Comparison of ENCODE assay signal across 28 mouse cellular contexts in genomic region chr3:121685985-121686384, GRCm38 (mm10). TPM values are rescaled to one million over a fixed set of nuclear protein-coding genes. Genes with fewer than 3 reads are reported as not detected.
DNase-seq lines count a peak whose midpoint lies in the region; ATAC-seq and TF ChIP-seq lines count a peak whose summit lies in the region.
"Had no signal": no experiment of that assay in that cellular context is flagged by ENCODE, and none has a peak within 500 bp of the region (broad histone marks: within the 10 kb centered on the region; RNA-seq: fewer than 3 reads in every experiment).

No protein-coding gene starts in this region.

- TF ChIP-seq POLR2A in olfactory bulb, adult 2 months (IDR thresholded peaks at IDR 0.05; ENCODE audit: insufficient read depth, low read depth, low read length) = no peak

- H3K9me3 ChIP-seq in forebrain, embryonic 11.5 days (ENCODE audit: control insufficient read depth, low read length) = no peaks in the 10 kb centered on the region
- H3K9me3 ChIP-seq in forebrain, embryonic 10.5 days = no peaks in the 10 kb centered on the region
- H3K9me3 ChIP-seq in forebrain, embryonic 13.5 days (replicated peaks) = no peaks in the 10 kb centered on the region
- no peaks in the 10 kb centered on the region for H3K9me3 ChIP-seq in forebrain, postnatal 0 days (ENCODE audit: low read length)
- H3K9me3 ChIP-seq: embryonic facial prominence, embryonic 13.5 days; embryonic facial prominence, embryonic 15.5 days; G1E had no signal

- no peak for TF ChIP-seq CTCF in forebrain, postnatal 0 days (IDR thresholded peaks at IDR 0.05; ENCODE audit: low read depth)
- no peak for TF ChIP-seq CTCF in layer of hippocampus, adult 2 months (conservative IDR thresholded peaks at IDR 0.05)
- no peak for TF ChIP-seq CTCF in olfactory bulb, adult 2 months (IDR thresholded peaks at IDR 0.05; ENCODE audit: insufficient read depth, low read depth, low read length)

- intact Hi-C loops in left cerebral cortex, postnatal 36 days (cut with DNase I) = no loop called here

- H3K4me2 ChIP-seq in forebrain, embryonic 11.5 days (ENCODE audit: low read depth, low read length, severe bottlenecking) = no peak overlapping the region
- no peak overlapping the region for H3K4me2 ChIP-seq in forebrain, embryonic 13.5 days
- H3K4me2 ChIP-seq in forebrain, postnatal 0 days (ENCODE audit: low read depth) = no peak overlapping the region
- H3K4me2 ChIP-seq: embryonic facial prominence, embryonic 13.5 days; embryonic facial prominence, embryonic 15.5 days had no signal

- no peak overlapping the region for H3K4me3 ChIP-seq in forebrain, embryonic 11.5 days (ENCODE audit: low read depth, low read length)
- H3K4me3 ChIP-seq in forebrain, embryonic 10.5 days = no peak overlapping the region
- no peak overlapping the region for H3K4me3 ChIP-seq in forebrain, embryonic 13.5 days
- H3K4me3 ChIP-seq in forebrain, postnatal 0 days (ENCODE audit: low read depth, low read length) = no peak overlapping the region
- no peak overlapping the region for H3K4me3 ChIP-seq in layer of hippocampus, adult 2 months
- no peak overlapping the region for H3K4me3 ChIP-seq in olfactory bulb, adult 2 months (ENCODE audit: insufficient read depth, low read depth, low read length)
- H3K4me3 ChIP-seq: embryonic facial prominence, embryonic 13.5 days; embryonic facial prominence, embryonic 15.5 days; erythroblast, embryonic 14.5 days had no signal

- no peaks in the 10 kb centered on the region for H3K27me3 ChIP-seq in forebrain, embryonic 11.5 days (ENCODE audit: control insufficient read depth, insufficient read depth, low read length)
- peaks cover 7% of the 10 kb centered on the region; the same call in 1 of the 2 replicates for H3K27me3 ChIP-seq in forebrain, embryonic 10.5 days (ENCODE audit: poor library complexity, severe bottlenecking)
- H3K27me3 ChIP-seq in forebrain, embryonic 13.5 days = 0 out of 2 replicates have a peak, but pooled peaks cover 2% of the 10 kb centered on the region
- no peaks in the 10 kb centered on the region for H3K27me3 ChIP-seq in forebrain, postnatal 0 days (ENCODE audit: insufficient read depth, low read length)
- H3K27me3 ChIP-seq: CH12.LX; embryonic facial prominence, embryonic 13.5 days; embryonic facial prominence, embryonic 15.5 days; Patski had no signal

- 51% methylated on average over 1 of the region's 1 CpGs for WGBS in forebrain, embryonic 11.5 days
- WGBS in forebrain, embryonic 10.5 days = 83% methylated on average over 1 of the region's 1 CpGs
- 46% methylated on average over 1 of the region's 1 CpGs for WGBS in forebrain, embryonic 13.5 days
- WGBS in forebrain, postnatal 0 days = 25% methylated on average over 1 of the region's 1 CpGs
- 51% methylated on average over 1 of the region's 1 CpGs for WGBS in olfactory bulb, adult 2 months

- peak; percentile 16; the same call in 1 of the 2 replicates for ATAC-seq in forebrain, embryonic 11.5 days (replicated peaks; ENCODE audit: low FRiP score)
- peak; percentile 57 for ATAC-seq in forebrain, embryonic 13.5 days
- ATAC-seq in forebrain, postnatal 0 days = no peak
- ATAC-seq: activated CD4-positive, CD25-positive, alpha-beta regulatory T cell, adult 4 months; CD4-positive, CD25-positive, alpha-beta regulatory T cell, adult 4 months had no signal

- H3K27ac ChIP-seq in forebrain, embryonic 11.5 days (ENCODE audit: low read depth, low read length) = no peak overlapping the region
- no peak overlapping the region for H3K27ac ChIP-seq in forebrain, embryonic 10.5 days
- 0 out of 2 replicates have a peak overlapping the region, but pooled peaks have one; percentile 33 for H3K27ac ChIP-seq in forebrain, embryonic 13.5 days
- H3K27ac ChIP-seq in forebrain, postnatal 0 days (ENCODE audit: low read depth, low read length) = no peak overlapping the region
- H3K27ac ChIP-seq in layer of hippocampus, adult 2 months = peak overlapping the region; percentile 68
- H3K27ac ChIP-seq in olfactory bulb, adult 2 months (ENCODE audit: insufficient read depth, low read depth, low read length) = 0 out of 2 replicates have a peak overlapping the region, but pooled peaks have one; percentile 12
- H3K27ac ChIP-seq: embryonic facial prominence, embryonic 13.5 days; embryonic facial prominence, embryonic 15.5 days had no signal

- no peak overlapping the region for H3K9ac ChIP-seq in forebrain, embryonic 11.5 days (ENCODE audit: low read length)
- no peak overlapping the region for H3K9ac ChIP-seq in forebrain, embryonic 13.5 days
- no peak overlapping the region for H3K9ac ChIP-seq in forebrain, postnatal 0 days
- H3K9ac ChIP-seq: embryonic facial prominence, embryonic 13.5 days; embryonic facial prominence, embryonic 15.5 days had no signal

- no peaks in the 10 kb centered on the region for H3K4me1 ChIP-seq in forebrain, embryonic 11.5 days (replicated peaks; ENCODE audit: control insufficient read depth, insufficient read depth, low read length)
- H3K4me1 ChIP-seq in forebrain, embryonic 10.5 days = peaks cover 7% of the 10 kb centered on the region; the same call in 1 of the 2 replicates
- peaks cover 21% of the 10 kb centered on the region for H3K4me1 ChIP-seq in forebrain, embryonic 13.5 days
- no peaks in the 10 kb centered on the region for H3K4me1 ChIP-seq in forebrain, postnatal 0 days (ENCODE audit: insufficient read depth)
- peaks cover 2% of the 10 kb centered on the region; the same call in 1 of the 2 replicates for H3K4me1 ChIP-seq in olfactory bulb, adult 2 months (ENCODE audit: control insufficient read depth, insufficient read depth, low read length)
- H3K4me1 ChIP-seq: embryonic facial prominence, embryonic 13.5 days; embryonic facial prominence, embryonic 15.5 days had no signal

- no peaks in the 10 kb centered on the region for H3K36me3 ChIP-seq in forebrain, embryonic 11.5 days (ENCODE audit: control insufficient read depth, insufficient read depth, low read length)
- H3K36me3 ChIP-seq in forebrain, embryonic 10.5 days (replicated peaks) = no peaks in the 10 kb centered on the region
- H3K36me3 ChIP-seq in forebrain, embryonic 13.5 days (ENCODE audit: poor library complexity, severe bottlenecking) = no peaks in the 10 kb centered on the region
- H3K36me3 ChIP-seq in forebrain, postnatal 0 days (ENCODE audit: insufficient read depth) = no peaks in the 10 kb centered on the region
- H3K36me3 ChIP-seq: embryonic facial prominence, embryonic 13.5 days; embryonic facial prominence, embryonic 15.5 days; G1E had no signal

- DNase-seq in forebrain, embryonic 11.5 days (ENCODE audit: low spot score) = no peak
- no peak for DNase-seq in forebrain, embryonic 10.5 days (ENCODE audit: extremely low spot score, low spot score)
- no peak for DNase-seq in forebrain, postnatal 0 days
- no peak for DNase-seq in layer of hippocampus, adult 2 months (ENCODE audit: low spot score in 2 of 2)
- DNase-seq in layer of hippocampus, postnatal 10 days (ENCODE audit: low spot score in 2 of 2) = no peak
- no peak for DNase-seq in left cerebral cortex, postnatal 36 days (ENCODE audit: low spot score in 2 of 2)
- DNase-seq: adrenal gland, adult 8-10 months; adrenal gland, postnatal 14 days; adrenal gland, postnatal 36 days; B cell, adult 2 months; cerebellum, adult 11-12 months; cerebellum, adult 9-10 months; embryo, embryonic 11 days had no signal

RNA-seq across cellular contexts. Expression of gene 4930432M17Rik, which starts 15.4 kb away (rescaled TPM):
- polyA plus RNA-seq in forebrain, embryonic 11.5 days (2014; fragmentation: Nextera tagmentation; extraction: Ambion mirVana) = not detected in 2 replicates
- not detected in 2 replicates for polyA plus RNA-seq in forebrain, embryonic 10.5 days (2016; fragmentation: Nextera tagmentation; extraction: Ambion mirVana)
- not detected in 2 replicates for polyA plus RNA-seq in forebrain, embryonic 13.5 days (2015; fragmentation: Nextera tagmentation; extraction: Ambion mirVana)
- total RNA-seq in forebrain, postnatal 0 days (2014; rRNA removed) = not detected in 2 replicates
- not detected in 2 replicates for polyA plus RNA-seq in forebrain, postnatal 0 days (2015; fragmentation: Nextera tagmentation; extraction: Ambion mirVana)
- not detected for total RNA-seq in layer of hippocampus, adult 2 months (2021)
- total RNA-seq in layer of hippocampus, postnatal 10 days (2021) = not detected
- polyA plus RNA-seq in olfactory bulb, adult 2 months (2012; ENCODE audit: insufficient read depth, insufficient read length, low replicate concordance, missing spikeins) = not detected in 2 replicates
- not detected for total RNA-seq in left cerebral cortex, postnatal 36 days (2021)
- total RNA-seq: adrenal gland, adult 18-20 months; adrenal gland, adult 8-10 months; adrenal gland, postnatal 14 days; adrenal gland, postnatal 36 days; CH12.LX; common myeloid progenitor, adult 5-6 weeks had no signal
- polyA plus RNA-seq: activated CD4-positive, CD25-positive, alpha-beta regulatory T cell, adult 4 months; CD4-positive, CD25-positive, alpha-beta regulatory T cell, adult 4 months; cerebellum, adult 2 months; embryonic facial prominence, embryonic 11.5 days; embryonic facial prominence, embryonic 13.5 days; embryonic facial prominence, embryonic 15.5 days; erythroblast, embryonic 14.5 days; frontal cortex, adult 2 months; G1E; Patski had no signal

RNA-seq across cellular contexts. Expression of gene F3, which starts 37.4 kb away (rescaled TPM):
- 8.0 and 9.2 TPM in 2 replicates for polyA plus RNA-seq in forebrain, embryonic 11.5 days (2014; fragmentation: Nextera tagmentation; extraction: Ambion mirVana)
- polyA plus RNA-seq in forebrain, embryonic 10.5 days (2016; fragmentation: Nextera tagmentation; extraction: Ambion mirVana) = 8.2 and 9.8 TPM in 2 replicates
- 6.6 and 8.4 TPM in 2 replicates for polyA plus RNA-seq in forebrain, embryonic 13.5 days (2015; fragmentation: Nextera tagmentation; extraction: Ambion mirVana)
- 9.7 and 11.5 TPM in 2 replicates for total RNA-seq in forebrain, postnatal 0 days (2014; rRNA removed)
- polyA plus RNA-seq in forebrain, postnatal 0 days (2015; fragmentation: Nextera tagmentation; extraction: Ambion mirVana) = 13.4 and 14.2 TPM in 2 replicates
- total RNA-seq in layer of hippocampus, adult 2 months (2021) = 10 to 100 TPM; 52.6 to 68.0 TPM
- 10 to 100 TPM; 38.7 to 39.1 TPM for total RNA-seq in layer of hippocampus, postnatal 10 days (2021)
- polyA plus RNA-seq in olfactory bulb, adult 2 months (2012; ENCODE audit: insufficient read depth, insufficient read length, low replicate concordance, missing spikeins) = not detected in 2 replicates
- total RNA-seq in left cerebral cortex, postnatal 36 days (2021) = 10 to 100 TPM; 46.1 to 50.9 TPM
- total RNA-seq: G1E had no signal
- polyA plus RNA-seq: activated CD4-positive, CD25-positive, alpha-beta regulatory T cell, adult 4 months; CD4-positive, CD25-positive, alpha-beta regulatory T cell, adult 4 months; erythroblast, embryonic 14.5 days; G1E had no signal

Comparison
In these comparisons a context has a peak if more than half of its experiments do, and no peak if none do; other contexts are left out.
1. H3K27ac ChIP-seq: peak in forebrain, embryonic 13.5 days (single experiment), layer of hippocampus, adult 2 months (single experiment) and olfactory bulb, adult 2 months (single experiment); none in forebrain, embryonic 11.5 days (single experiment), forebrain, embryonic 10.5 days (single experiment) and forebrain, postnatal 0 days (single experiment).